Mouse (Mus musculus) forebrain, embryonic 11.5 days (tissue): Measurements from ENCODE around the gene Gm20388. TPM values are rescaled to one million over a fixed set of nuclear protein-coding genes. Genes with fewer than 3 reads are reported as not detected.

Experiments used
- ATAC-seq: fragments of 200-750 bp; cut with Nextera tagmentation; replicated peaks from 2 replicates; pipeline ENCODE4 v1.8.0; 2017; ENCODE audit warnings: moderate TSS enrichment; ENCODE audit not compliant: low FRiP score
- DNase-seq: peaks from one replicate; pipeline ENCODE4 v3.0.0-alpha.2; 2017; ENCODE audit warnings: low spot score
- H3K27ac ChIP-seq: fragments of 300-500 bp; sonication (generic); 2 replicates; pipeline ENCODE4 v1.5.1; 2014; ENCODE audit warnings: low read depth, low read length
- H3K27me3 ChIP-seq: fragments of 300-500 bp; sonication (generic); 2 replicates; pipeline ENCODE4 v1.6.1; 2014; ENCODE audit warnings: mild to moderate bottlenecking, low read length, mixed read lengths; ENCODE audit not compliant: control insufficient read depth, insufficient read depth
- H3K36me3 ChIP-seq: fragments of 300-500 bp; sonication (generic); 2 replicates; pipeline ENCODE4 v1.6.1; 2014; ENCODE audit warnings: mild to moderate bottlenecking, low read length, moderate library complexity, mixed read lengths; ENCODE audit not compliant: control insufficient read depth, insufficient read depth
- H3K4me1 ChIP-seq: fragments of 300-500 bp; sonication (generic); replicated peaks from 2 replicates; pipeline ENCODE4 v1.6.1; 2014; ENCODE audit warnings: low read length, mixed read lengths; ENCODE audit not compliant: control insufficient read depth, insufficient read depth
- H3K4me2 ChIP-seq: fragments of 300-500 bp; sonication (generic); 2 replicates; pipeline ENCODE4 v1.6.1; 2014; ENCODE audit warnings: low read depth, mild to moderate bottlenecking, low read length, moderate library complexity, mixed read lengths; ENCODE audit not compliant: severe bottlenecking
- H3K4me3 ChIP-seq: fragments of 300-500 bp; sonication (generic); 2 replicates; pipeline ENCODE4 v1.5.1; 2014; ENCODE audit warnings: low read depth, low read length
- H3K9ac ChIP-seq: fragments of 300-500 bp; sonication (generic); 2 replicates; pipeline ENCODE4 v1.6.1; 2014; ENCODE audit warnings: low read length
- H3K9me3 ChIP-seq: fragments of 300-500 bp; sonication (generic); 2 replicates; pipeline ENCODE4 v1.6.1; 2016; ENCODE audit warnings: low read length, mixed read lengths; ENCODE audit not compliant: control insufficient read depth
- WGBS: fragments of 180-500 bp; shearing (Covaris S2); extraction: QIAGEN DNeasy Blood & Tissue Kit; methylation state at CpG from one replicate; pipeline ENCODE4 v1.1.7; 2014; 5-methylcytosine and 5-hydroxymethylcytosine counted together
- polyA plus RNA-seq: library from polyadenylated mRNA; unstranded; fragments of >200 nt; fragmentation: Nextera tagmentation; extraction: Ambion mirVana; gene quantifications from 2 replicates; pipeline ENCODE4 v1.2.1, GENCODE M21; 2014

Gene Gm20388
- polyA plus RNA-seq, 1 experiment from 2014 or later, result not detected

- DNase-seq (no peak), ATAC-seq (no peak)
- Histone ChIP-seq H3K27ac (no peak overlapping the region; the same call in 1 of the 2 replicates), H3K4me1 (no peaks in the 10 kb centered on the region), H3K9me3 (no peaks in the 10 kb centered on the region), H3K9ac (no peak overlapping the region), H3K4me2 (no peak overlapping the region), H3K36me3 (peaks cover 4% of the 10 kb centered on the region; the same call in 1 of the 2 replicates), H3K4me3 (no peak overlapping the region), H3K27me3 (no peaks in the 10 kb centered on the region)
- WGBS, result 88% methylated on average over 13 of the region's 13 CpGs
These were observed 2096.2 kb downstream of the Gm20388 start for GRCm38 (mm10) chr8:122006688-122007484.

- DNase-seq (no peak), ATAC-seq (no peak)
- Histone ChIP-seq H3K27me3 (no peaks in the 10 kb centered on the region), H3K4me2 (no peak overlapping the region), H3K27ac (no peak overlapping the region), H3K4me3 (no peak overlapping the region), H3K36me3 (peaks cover 4% of the 10 kb centered on the region; the same call in 1 of the 2 replicates), H3K9ac (no peak overlapping the region), H3K9me3 (no peaks in the 10 kb centered on the region), H3K4me1 (no peaks in the 10 kb centered on the region)
- WGBS, result 94% methylated on average over 5 of the region's 5 CpGs
These were observed 2097.8 kb downstream of the Gm20388 start for GRCm38 (mm10) chr8:122008395-122008794.

GRCm38 (mm10) chr8:122010638-122011037 lies 2100.0 kb downstream of the Gm20388 start:
- Histone ChIP-seq H3K36me3 (peaks cover 4% of the 10 kb centered on the region; the same call in 1 of the 2 replicates), H3K4me1 (no peaks in the 10 kb centered on the region), H3K27me3 (no peaks in the 10 kb centered on the region), H3K9me3 (no peaks in the 10 kb centered on the region), H3K9ac (no peak overlapping the region), H3K4me2 (no peak overlapping the region), H3K27ac (no peak overlapping the region), H3K4me3 (no peak overlapping the region)
- DNase-seq (no peak), ATAC-seq (no peak)
- 92% methylated on average over 5 of the region's 5 CpGs for WGBS

DNA sequence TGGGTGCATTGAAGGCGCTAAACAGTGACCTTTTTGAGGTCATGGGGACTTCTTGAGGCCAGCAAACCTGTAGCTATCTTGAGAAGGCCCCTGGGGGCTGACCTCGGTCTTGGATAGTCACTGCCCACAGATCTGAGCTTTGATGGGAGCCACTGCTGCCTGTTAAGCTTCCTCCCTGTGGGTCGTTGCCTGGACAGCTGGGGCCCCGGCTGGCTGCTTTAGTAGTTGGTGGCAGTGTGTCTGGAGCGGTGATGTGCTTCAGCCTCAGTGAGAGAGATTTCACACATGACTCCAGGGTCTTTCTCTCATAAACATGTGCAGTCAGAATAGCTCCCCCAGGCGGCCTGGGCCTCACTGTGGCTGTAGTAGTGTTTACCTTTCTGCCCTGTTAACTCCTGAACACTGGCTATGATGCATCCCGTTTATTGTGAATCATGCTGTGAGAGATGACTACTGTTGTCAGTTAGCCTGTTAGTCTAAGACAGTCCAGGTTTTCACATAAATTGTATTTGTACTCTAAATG lies 2100.5 kb downstream of the Gm20388 start:
- Histone ChIP-seq H3K9ac (no peak overlapping the region), H3K4me3 (no peak overlapping the region), H3K27ac (no peak overlapping the region), H3K9me3 (no peaks in the 10 kb centered on the region), H3K36me3 (peaks cover 4% of the 10 kb centered on the region; the same call in 1 of the 2 replicates), H3K27me3 (no peaks in the 10 kb centered on the region), H3K4me2 (no peak overlapping the region), H3K4me1 (no peaks in the 10 kb centered on the region)
- 77% methylated on average over 7 of the region's 7 CpGs for WGBS
- ATAC-seq, result no peak
- DNase-seq, result no peak

DNA sequence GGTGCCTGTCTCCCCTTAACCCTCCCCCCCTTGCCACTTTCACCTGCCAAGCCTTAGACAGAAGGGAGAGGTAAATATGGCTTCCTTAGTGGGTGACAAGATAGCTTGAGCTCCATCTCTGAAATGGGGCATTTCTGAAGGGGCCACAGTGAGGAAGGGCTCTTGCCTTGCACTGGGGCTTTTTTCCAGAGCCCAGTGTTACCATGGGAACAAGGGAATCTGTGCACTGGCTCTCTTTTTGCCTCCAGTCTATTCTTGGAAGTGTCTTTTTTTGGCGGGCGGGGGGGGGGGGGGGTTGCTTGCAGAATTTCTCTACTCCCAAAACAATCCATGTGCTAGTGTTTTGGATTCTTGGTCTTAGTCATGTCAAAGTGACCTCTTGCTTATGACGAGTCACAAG lies 2104.0 kb downstream of the Gm20388 start:
- DNase-seq, result no peak
- Histone ChIP-seq H3K27ac (no peak overlapping the region), H3K4me3 (no peak overlapping the region), H3K36me3 (peaks cover 3% of the 10 kb centered on the region; the same call in 1 of the 2 replicates), H3K4me2 (no peak overlapping the region), H3K27me3 (no peaks in the 10 kb centered on the region), H3K9ac (no peak overlapping the region), H3K4me1 (no peaks in the 10 kb centered on the region), H3K9me3 (no peaks in the 10 kb centered on the region)
- 77% methylated on average over 3 of the region's 3 CpGs for WGBS
- no peak for ATAC-seq

GRCm38 (mm10) chr8:122018046-122018831 lies 2107.6 kb downstream of the Gm20388 start:
- Histone ChIP-seq H3K9me3 (no peaks in the 10 kb centered on the region), H3K9ac (no peak overlapping the region), H3K4me1 (no peaks in the 10 kb centered on the region), H3K4me3 (no peak overlapping the region), H3K27ac (no peak overlapping the region), H3K4me2 (no peak overlapping the region), H3K36me3 (peaks cover 3% of the 10 kb centered on the region; the same call in 1 of the 2 replicates), H3K27me3 (no peaks in the 10 kb centered on the region)
- 92% methylated on average over 22 of the region's 22 CpGs for WGBS
- ATAC-seq, result no peak
- DNase-seq, result no peak

DNA sequence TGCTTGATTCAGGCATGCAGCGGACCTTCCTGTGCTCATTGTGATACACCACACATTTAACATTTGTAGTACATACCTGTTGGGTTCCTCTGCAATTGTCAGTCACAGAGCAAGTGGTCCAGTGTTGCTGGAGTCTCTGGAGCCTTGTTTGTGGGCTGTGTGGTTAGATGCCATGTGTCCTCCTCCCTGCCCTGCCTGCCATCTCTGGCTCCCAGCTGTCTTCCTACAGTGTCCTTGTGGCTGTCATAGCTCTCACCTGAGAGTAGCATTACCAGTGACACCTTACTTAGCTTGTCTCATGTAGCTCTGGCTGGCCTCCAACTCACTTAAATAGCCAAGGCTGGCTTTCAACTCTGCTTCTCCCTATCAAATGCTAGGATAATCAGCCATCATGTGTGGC lies 2108.5 kb downstream of the Gm20388 start:
- Histone ChIP-seq H3K27me3 (no peaks in the 10 kb centered on the region), H3K4me2 (no peak overlapping the region), H3K4me1 (no peaks in the 10 kb centered on the region), H3K27ac (no peak overlapping the region), H3K9me3 (no peaks in the 10 kb centered on the region), H3K4me3 (no peak overlapping the region), H3K9ac (no peak overlapping the region), H3K36me3 (peaks cover 3% of the 10 kb centered on the region; the same call in 1 of the 2 replicates)
- ATAC-seq, result no peak
- DNase-seq, result no peak
- 89% methylated on average over 1 of the region's 1 CpGs for WGBS

- Histone ChIP-seq H3K9ac (no peak overlapping the region), H3K4me3 (no peak overlapping the region), H3K4me1 (no peaks in the 10 kb centered on the region), H3K27ac (no peak overlapping the region), H3K4me2 (no peak overlapping the region), H3K36me3 (peaks cover 3% of the 10 kb centered on the region; the same call in 1 of the 2 replicates), H3K9me3 (no peaks in the 10 kb centered on the region), H3K27me3 (no peaks in the 10 kb centered on the region)
- no peak for ATAC-seq
- WGBS, result 86% methylated on average over 8 of the region's 8 CpGs
- no peak for DNase-seq
These were observed 2109.6 kb downstream of the Gm20388 start for GRCm38 (mm10) chr8:122020050-122020771.
